Mouse (Mus musculus) ES-Bruce4 (cell line): ENCODE data around the gene Nfe2l2.

Experiments used
- CTCF ChIP-seq: IDR thresholded peaks from one replicate; pipeline ENCODE4 v1.8.1; 2011; ENCODE audit warnings: low read depth, low read length
- POLR2A ChIP-seq: IDR thresholded peaks from one replicate; pipeline ENCODE4 v1.8.1; 2011; ENCODE audit warnings: low read length; ENCODE audit not compliant: insufficient read depth

DNA sequence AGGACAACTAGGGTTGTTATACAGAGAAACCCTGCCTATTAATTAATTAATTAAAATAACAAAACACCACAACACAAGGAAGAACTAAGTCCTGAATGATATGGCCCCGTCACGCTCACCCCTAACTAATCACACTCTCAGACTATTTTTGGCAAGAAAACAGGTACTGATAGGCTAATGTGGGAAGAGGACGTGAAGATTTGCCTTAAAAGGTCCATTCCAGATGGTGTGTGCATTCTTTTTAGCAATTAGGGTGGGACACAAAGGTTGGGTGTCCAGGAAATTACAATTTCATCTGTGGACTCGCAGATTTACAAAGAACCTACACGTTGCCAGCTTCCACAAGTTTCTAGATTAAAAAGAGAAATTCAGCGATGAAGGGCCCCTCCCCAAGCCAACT, 72.4 kb downstream of the Nfe2l2 start:
- no peak for TF ChIP-seq CTCF
- no peak for TF ChIP-seq POLR2A
